ENCODE assay signal across 12 mouse cellular contexts in genomic region chr4:53843553-53843952, GRCm38 (mm10). TPM values are rescaled to one million over a fixed set of nuclear protein-coding genes. Genes with fewer than 3 reads are reported as not detected.
A peak's percentile ranks its signal among the peaks of the same experiment; 100 is the strongest.
DNase-seq lines count a peak whose midpoint lies in the region; ATAC-seq and TF ChIP-seq lines count a peak whose summit lies in the region.
"Had no signal": no experiment of that assay in that cellular context is flagged by ENCODE, and none has a peak within 500 bp of the region (broad histone marks: within the 10 kb centered on the region; RNA-seq: fewer than 3 reads in every experiment).

No protein-coding gene starts in this region.

- peak; percentile 38 for TF ChIP-seq CTCF in left cerebral cortex, adult 2 months (IDR thresholded peaks at IDR 0.05)

- DNase-seq in heart, adult 11 months, result peak; percentile 91
- DNase-seq in left cerebral cortex, adult 2 months (ENCODE audit: extremely low spot score in 1 of 2, low spot score in 2 of 2), result peak; percentile 19 to 26
- no peak for DNase-seq in left cerebral cortex, adult 11 months (ENCODE audit: low spot score)
- peak; percentile 16 for DNase-seq in mesoderm, embryonic 11.5 days (ENCODE audit: low read depth, low spot score)
- no peak for DNase-seq in yolk sac, embryonic 10.5 days (ENCODE audit: low spot score)
- DNase-seq in spleen, adult 18-20 months, result no peak
- DNase-seq: kidney, adult 9 months; liver, embryonic 13.5 days; retina, postnatal 1 day had no signal

- H3K27me3 ChIP-seq in heart, embryonic 11.5 days (ENCODE audit: control insufficient read depth, insufficient read depth, low read length), result no peaks in the 10 kb centered on the region
- no peaks in the 10 kb centered on the region for H3K27me3 ChIP-seq in embryonic facial prominence, embryonic 15.5 days
- H3K27me3 ChIP-seq: liver, embryonic 13.5 days; megakaryocyte, embryonic 14.5 days had no signal

- no peak overlapping the region for H3K27ac ChIP-seq in heart, embryonic 11.5 days (ENCODE audit: low read depth, low read length)
- no peak overlapping the region for H3K27ac ChIP-seq in left cerebral cortex, adult 2 months
- H3K27ac ChIP-seq in embryonic facial prominence, embryonic 15.5 days (replicated peaks), result no peak overlapping the region
- H3K27ac ChIP-seq: liver, embryonic 13.5 days had no signal

- H3K4me1 ChIP-seq in heart, embryonic 11.5 days (ENCODE audit: control insufficient read depth, insufficient read depth, low read length), result no peaks in the 10 kb centered on the region
- H3K4me1 ChIP-seq in embryonic facial prominence, embryonic 15.5 days, result no peaks in the 10 kb centered on the region
- H3K4me1 ChIP-seq: liver, embryonic 13.5 days had no signal

- H3K4me2 ChIP-seq in heart, embryonic 11.5 days, result no peak overlapping the region
- no peak overlapping the region for H3K4me2 ChIP-seq in embryonic facial prominence, embryonic 15.5 days (replicated peaks)
- H3K4me2 ChIP-seq: liver, embryonic 13.5 days had no signal

- H3K9ac ChIP-seq in heart, embryonic 11.5 days (ENCODE audit: low read depth, low read length), result no peak overlapping the region
- H3K9ac ChIP-seq in embryonic facial prominence, embryonic 15.5 days, result no peak overlapping the region
- H3K9ac ChIP-seq: liver, embryonic 13.5 days had no signal

- no peak overlapping the region for H3K4me3 ChIP-seq in heart, embryonic 11.5 days (ENCODE audit: low read depth, low read length)
- no peak overlapping the region for H3K4me3 ChIP-seq in left cerebral cortex, adult 2 months
- no peak overlapping the region for H3K4me3 ChIP-seq in embryonic facial prominence, embryonic 15.5 days (replicated peaks)
- H3K4me3 ChIP-seq: liver, embryonic 13.5 days; megakaryocyte, embryonic 14.5 days had no signal

- intact Hi-C loops in left cerebral cortex, adult 2 months (cut with DNase I), result loop anchor here (5.0 kb wide), 1 partner anchor 81 kb away; no protein-coding TSS in a partner anchor

- 56% methylated on average over 8 of the region's 8 CpGs for WGBS in heart, embryonic 11.5 days (ENCODE audit: insufficient replicate concordance)
- WGBS in embryonic facial prominence, embryonic 15.5 days, result 56% methylated on average over 8 of the region's 8 CpGs

- no peaks in the 10 kb centered on the region for H3K36me3 ChIP-seq in heart, embryonic 11.5 days (ENCODE audit: control insufficient read depth, insufficient read depth, low read length)
- H3K36me3 ChIP-seq in embryonic facial prominence, embryonic 15.5 days, result no peaks in the 10 kb centered on the region
- H3K36me3 ChIP-seq: liver, embryonic 13.5 days had no signal

- H3K9me3 ChIP-seq in heart, embryonic 11.5 days (replicated peaks; ENCODE audit: control insufficient read depth, low read length), result no peaks in the 10 kb centered on the region
- no peaks in the 10 kb centered on the region for H3K9me3 ChIP-seq in embryonic facial prominence, embryonic 15.5 days (replicated peaks)
- H3K9me3 ChIP-seq: liver, embryonic 13.5 days; megakaryocyte, embryonic 14.5 days had no signal

- no peak for ATAC-seq in heart, embryonic 11.5 days (replicated peaks; ENCODE audit: insufficient number of reproducible peaks, low FRiP score, low TSS enrichment)
- ATAC-seq in embryonic facial prominence, embryonic 15.5 days (ENCODE audit: insufficient number of reproducible peaks, low FRiP score, low TSS enrichment, low read depth), result peak; percentile 76; the same call in 1 of the 2 replicates

RNA-seq across cellular contexts. Expression of gene Tmem38b, which starts 17.7 kb away (rescaled TPM):
- polyA plus RNA-seq in heart, embryonic 11.5 days (2014; fragmentation: Nextera tagmentation; extraction: Ambion mirVana), result 13.3 and 14.4 TPM in 2 replicates
- total RNA-seq in left cerebral cortex, adult 2 months (2021), result 10 to 100 TPM; 11.0 to 14.0 TPM
- 11.4 and 11.6 TPM in 2 replicates for polyA plus RNA-seq in embryonic facial prominence, embryonic 15.5 days (2015; fragmentation: Nextera tagmentation; extraction: Ambion mirVana)

Comparison
In these comparisons a context has a peak if more than half of its experiments do, and no peak if none do; other contexts are left out.
1. DNase-seq: peak in heart, adult 11 months (single experiment), left cerebral cortex, adult 2 months (2 of 2) and mesoderm, embryonic 11.5 days (single experiment); none in left cerebral cortex, adult 11 months (single experiment), yolk sac, embryonic 10.5 days (single experiment) and spleen, adult 18-20 months (0 of 2).